In genomic region chr6:131513287-131513686, GRCm38 (mm10) we compare ENCODE assay signal across 14 mouse cellular contexts. TPM values are rescaled to one million over a fixed set of nuclear protein-coding genes. Genes with fewer than 3 reads are reported as not detected.
DNase-seq lines count a peak whose midpoint lies in the region; ATAC-seq and TF ChIP-seq lines count a peak whose summit lies in the region.
"Had no signal": no experiment of that assay in that cellular context is flagged by ENCODE, and none has a peak within 500 bp of the region (broad histone marks: within the 10 kb centered on the region; RNA-seq: fewer than 3 reads in every experiment).

No protein-coding gene starts in this region.

- ATAC-seq in megakaryocyte progenitor cell, adult 5-6 weeks (replicated peaks; ENCODE audit: poor library complexity): peak; percentile 91
- ATAC-seq: inflammation-experienced regulatory T-cells, adult 6 months had no signal

- H3K4me1 ChIP-seq in CH12.LX (ENCODE audit: control insufficient read depth in 1 of 2, insufficient read depth in 2 of 2): no peaks in the 10 kb centered on the region
- H3K4me1 ChIP-seq: limb, embryonic 15.5 days; midbrain, embryonic 10.5 days had no signal

- H3K27ac ChIP-seq in left cerebral cortex, adult 2 months: no peak overlapping the region
- no peak overlapping the region for H3K27ac ChIP-seq in CH12.LX (ENCODE audit: insufficient read depth, low read depth)
- H3K27ac ChIP-seq: limb, embryonic 15.5 days; midbrain, embryonic 10.5 days had no signal

- no peaks in the 10 kb centered on the region for H3K79me2 ChIP-seq in CH12.LX (replicated peaks; ENCODE audit: control insufficient read depth, extremely low read depth, insufficient read depth, poor library complexity, severe bottlenecking)

- no peak for TF ChIP-seq POLR2A in CH12.LX (IDR thresholded peaks at IDR 0.05; ENCODE audit: low read depth, low read length)

- H3K27me3 ChIP-seq in CH12.LX (replicated peaks): no peaks in the 10 kb centered on the region
- H3K27me3 ChIP-seq: limb, embryonic 15.5 days had no signal

- in situ Hi-C loops in CH12.LX (cut with MboI; ENCODE audit: low pct_ligation_motif_present, low pct_unique_long_range_greater_than_20kb, low sequenced_read_pairs): no loop called here

- TF ChIP-seq EP300 in CH12.LX (IDR thresholded peaks at IDR 0.05; ENCODE audit: low read length): no peak

- DNase-seq in left cerebral cortex, adult 2 months (ENCODE audit: extremely low spot score in 1 of 2, low spot score in 2 of 2): no peak
- DNase-seq in left cerebral cortex, postnatal 10 days (ENCODE audit: extremely low spot score in 1 of 2, low spot score in 2 of 2): no peak
- DNase-seq in CH12.LX (ENCODE audit: extremely low read depth): peak; percentile 12
- peak; percentile 13 for DNase-seq in R1 (ENCODE audit: low read depth, low spot score)
- DNase-seq in right cerebral cortex, postnatal 4 days: no peak
- no peak for DNase-seq in gastrocnemius, postnatal 25 days

- dilution Hi-C loops in CH12.LX (cut with MboI; ENCODE audit: extremely low pct_ligation_motif_present, extremely low pct_unique_long_range_greater_than_20kb, low sequenced_read_pairs): no loop called here

- TF ChIP-seq RAD21 in CH12.LX (IDR thresholded peaks at IDR 0.05; ENCODE audit: low read depth, low read length): peak; percentile 76

- peak; percentile 54 for TF ChIP-seq CTCF in left cerebral cortex, adult 2 months (IDR thresholded peaks at IDR 0.05)
- peak; percentile 23 to 68; a peak in 2 of 4 replicates for TF ChIP-seq CTCF in CH12.LX (conservative IDR thresholded peaks at IDR 0.05 in 1 of 2, IDR thresholded peaks at IDR 0.05 in 1 of 2; ENCODE audit: low read depth in 2 of 2, low read length in 2 of 2)

- no peak overlapping the region for H3K9ac ChIP-seq in CH12.LX (ENCODE audit: insufficient read depth, low read depth)
- H3K9ac ChIP-seq: limb, embryonic 15.5 days had no signal

- H3K4me3 ChIP-seq in left cerebral cortex, adult 2 months: no peak overlapping the region
- no peak overlapping the region for H3K4me3 ChIP-seq in CH12.LX (replicated peaks in 1 of 3; ENCODE audit: low read depth in 2 of 3, low read length in 2 of 3, poor library complexity in 1 of 3)
- H3K4me3 ChIP-seq: erythroblast, embryonic 14.5 days; limb, embryonic 15.5 days; midbrain, embryonic 10.5 days had no signal

- no peaks in the 10 kb centered on the region for H3K9me3 ChIP-seq in CH12.LX (replicated peaks; ENCODE audit: low read length)
- H3K9me3 ChIP-seq: limb, embryonic 15.5 days; midbrain, embryonic 10.5 days had no signal

- intact Hi-C loops in left cerebral cortex, adult 2 months (cut with DNase I): loop anchor here (5.0 kb wide), 1 partner anchor 1694 kb away; no protein-coding TSS in a partner anchor
- intact Hi-C loops in left cerebral cortex, postnatal 10 days (cut with DNase I): loop anchor here (10.0 kb wide), 1 partner anchor 1692 kb away; no protein-coding TSS in a partner anchor

- no peak overlapping the region for H3K4me2 ChIP-seq in CH12.LX (ENCODE audit: insufficient read depth, low read depth, poor library complexity, severe bottlenecking)
- H3K4me2 ChIP-seq: limb, embryonic 15.5 days had no signal

- no peaks in the 10 kb centered on the region for H3K36me3 ChIP-seq in CH12.LX (replicated peaks in 1 of 2; ENCODE audit: control insufficient read depth in 1 of 2, insufficient read depth in 1 of 2, low read length in 1 of 2)
- H3K36me3 ChIP-seq: limb, embryonic 15.5 days; midbrain, embryonic 10.5 days had no signal

TF ChIP-seq in CH12.LX, 34 proteins besides CTCF, POLR2A, EP300 and RAD21:
- TF ChIP-seq ZKSCAN1 (IDR thresholded peaks at IDR 0.05; ENCODE audit: borderline replicate concordance, low read depth, low read length) (no peak), ELF1 (IDR thresholded peaks at IDR 0.05; ENCODE audit: low read depth, low read length) (no peak), NRF1 (IDR thresholded peaks at IDR 0.05; ENCODE audit: low read depth, low read length) (no peak), SMC3 (IDR thresholded peaks at IDR 0.05; ENCODE audit: low read depth, low read length) (peak; percentile 54), JUND (conservative IDR thresholded peaks at IDR 0.05; ENCODE audit: low read depth, low read length) (no peak), CHD1 (IDR thresholded peaks at IDR 0.05; ENCODE audit: low read depth, low read length) (no peak), TBP (conservative IDR thresholded peaks at IDR 0.05; ENCODE audit: low read depth, low read length) (no peak), GABPA (IDR thresholded peaks at IDR 0.05; ENCODE audit: insufficient replicate concordance, low read depth, low read length) (no peak), MAX (IDR thresholded peaks at IDR 0.05; ENCODE audit: low read length) (peak; percentile 48; the same call in 1 of the 2 replicates), USF1 (IDR thresholded peaks at IDR 0.05; ENCODE audit: low read depth, low read length) (no peak), UBTF (IDR thresholded peaks at IDR 0.05; ENCODE audit: low read depth, low read length) (no peak), MYC (IDR thresholded peaks at IDR 0.05; ENCODE audit: low read depth, low read length) (peak; percentile 77; the same call in 1 of the 2 replicates), HCFC1 (IDR thresholded peaks at IDR 0.05; ENCODE audit: low read depth, low read length) (no peak), JUN (IDR thresholded peaks at IDR 0.05; ENCODE audit: insufficient read depth, low read depth, low read length) (no peak), MAZ (IDR thresholded peaks at IDR 0.05; ENCODE audit: low read depth, low read length) (no peak), NELFE (IDR thresholded peaks at IDR 0.05; ENCODE audit: low read depth, low read length) (no peak), USF2 (conservative IDR thresholded peaks at IDR 0.05; ENCODE audit: low read depth, low read length) (no peak), MXI1 (IDR thresholded peaks at IDR 0.05; ENCODE audit: low read depth, low read length) (no peak), ZNF384 (IDR thresholded peaks at IDR 0.05; ENCODE audit: low read depth, low read length) (peak; percentile 98), SIN3A (IDR thresholded peaks at IDR 0.05; ENCODE audit: low read length) (no peak), BHLHE40 (IDR thresholded peaks at IDR 0.05; ENCODE audit: low read depth, low read length) (no peak), IRF4 (IDR thresholded peaks at IDR 0.05; ENCODE audit: low read depth, low read length) (no peak), MEF2A (IDR thresholded peaks at IDR 0.05; ENCODE audit: borderline replicate concordance, low read depth, low read length) (no peak), CHD2 (IDR thresholded peaks at IDR 0.05; ENCODE audit: low read length) (no peak), MAFK (IDR thresholded peaks at IDR 0.05; ENCODE audit: insufficient replicate concordance, low read length) (no peak), ETS1 (conservative IDR thresholded peaks at IDR 0.05; ENCODE audit: low read depth, low read length) (no peak), ZC3H11A (IDR thresholded peaks at IDR 0.05; ENCODE audit: low read depth, low read length) (no peak), POLR2AphosphoS2 (IDR thresholded peaks at IDR 0.05; ENCODE audit: low read depth, low read length) (no peak), KAT2A (IDR thresholded peaks at IDR 0.05; ENCODE audit: insufficient replicate concordance, low read length) (no peak), ZMIZ1 (IDR thresholded peaks at IDR 0.05; ENCODE audit: low read depth, low read length) (no peak)
TF ChIP-seq in CH12.LX: peak in this region for 4.

RNA-seq across cellular contexts. Expression of gene 5430401F13Rik, which starts 27.1 kb away (rescaled TPM):
- not detected for total RNA-seq in left cerebral cortex, adult 2 months (2021)
- not detected for total RNA-seq in left cerebral cortex, postnatal 10 days (2021)
- not detected in 2 replicates for total RNA-seq in CH12.LX (2012; rRNA removed)
- total RNA-seq in CH12.LX (2014; rRNA removed): not detected in 2 replicates
- polyA plus RNA-seq in CH12.LX (2012; ENCODE audit: insufficient read length, low read depth): not detected in 2 replicates
- total RNA-seq in megakaryocyte progenitor cell, adult 5-6 weeks (2015): not detected in 2 replicates
- not detected in 2 replicates for total RNA-seq in megakaryocyte progenitor cell, adult 5-6 weeks (2017)
- total RNA-seq in gastrocnemius, postnatal 25 days (2021): not detected
- total RNA-seq: heart, adult 18-20 months; layer of hippocampus, adult 8-10 months; neutrophil, adult 5-6 weeks had no signal
- polyA plus RNA-seq: erythroblast, embryonic 14.5 days; inflammation-experienced regulatory T-cells, adult 6 months; limb, embryonic 15.5 days; midbrain, embryonic 10.5 days had no signal

RNA-seq across cellular contexts. Expression of gene Gm6619, which starts 27.1 kb away (rescaled TPM):
- total RNA-seq in left cerebral cortex, adult 2 months (2021): not detected
- total RNA-seq in left cerebral cortex, postnatal 10 days (2021): not detected
- total RNA-seq in CH12.LX (2012; rRNA removed): not detected in 2 replicates
- not detected in 2 replicates for total RNA-seq in CH12.LX (2014; rRNA removed)
- polyA plus RNA-seq in CH12.LX (2012; ENCODE audit: insufficient read length, low read depth): not detected in 2 replicates
- not detected in 2 replicates for total RNA-seq in megakaryocyte progenitor cell, adult 5-6 weeks (2015)
- not detected in 2 replicates for total RNA-seq in megakaryocyte progenitor cell, adult 5-6 weeks (2017)
- total RNA-seq in gastrocnemius, postnatal 25 days (2021): not detected
- total RNA-seq: heart, adult 18-20 months; layer of hippocampus, adult 8-10 months; neutrophil, adult 5-6 weeks had no signal
- polyA plus RNA-seq: erythroblast, embryonic 14.5 days; inflammation-experienced regulatory T-cells, adult 6 months; limb, embryonic 15.5 days; midbrain, embryonic 10.5 days had no signal

Comparison
In these comparisons a context has a peak if more than half of its experiments do, and no peak if none do; other contexts are left out.
1. DNase-seq: peak in CH12.LX (single experiment) and R1 (single experiment); none in left cerebral cortex, adult 2 months (0 of 2), left cerebral cortex, postnatal 10 days (0 of 2), right cerebral cortex, postnatal 4 days (single experiment) and gastrocnemius, postnatal 25 days (single experiment).